Mouse (Mus musculus): ENCODE results near the gene Rasl11a.
"Not testable (repeated sequence)": the region's sequence is repeated elsewhere in the genome, so short reads cannot be mapped to it uniquely, and the experiment has no call there.

Gene Rasl11a

GRCm38 (mm10) chr5:146892904-146893303, 48.0 kb downstream of the Rasl11a start:
- DNase-seq (ENCODE audit: low read depth, low spot score), result no peak

DNA sequence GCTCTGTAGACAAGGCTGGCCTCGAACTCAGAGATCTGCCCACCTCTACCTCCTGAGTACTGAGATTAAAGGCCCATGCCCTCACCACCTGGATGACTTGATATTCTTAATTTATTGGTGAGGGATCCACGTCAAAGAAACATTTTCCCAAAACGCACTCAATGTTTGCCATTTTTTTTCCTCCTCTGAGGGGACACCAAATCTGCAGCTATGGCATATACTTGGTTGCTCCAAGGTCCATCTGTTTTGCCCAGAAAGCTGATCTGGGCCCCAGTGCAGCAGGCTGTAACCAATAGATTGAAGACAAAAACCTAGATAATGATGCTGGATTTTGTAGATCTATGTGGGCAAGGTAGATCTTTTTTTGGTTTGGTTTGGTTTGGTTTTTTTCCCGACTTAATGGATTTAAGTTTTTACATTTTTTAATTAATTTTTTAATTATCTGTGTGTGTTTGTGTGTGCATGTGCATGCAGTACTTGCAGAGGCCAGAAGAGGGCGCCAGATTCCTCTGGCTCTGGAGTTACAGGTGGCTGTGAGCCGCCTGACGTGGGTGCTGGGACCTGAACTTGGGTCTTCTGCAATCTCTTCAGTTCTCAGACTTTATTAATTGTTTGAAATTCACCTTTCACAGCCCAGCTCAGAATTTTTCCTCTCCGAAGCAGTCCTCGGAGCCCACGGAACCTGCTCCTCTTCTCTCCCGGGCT, 48.8 kb downstream of the Rasl11a start:
- no peak for DNase-seq (ENCODE audit: low read depth, low spot score)

DNA sequence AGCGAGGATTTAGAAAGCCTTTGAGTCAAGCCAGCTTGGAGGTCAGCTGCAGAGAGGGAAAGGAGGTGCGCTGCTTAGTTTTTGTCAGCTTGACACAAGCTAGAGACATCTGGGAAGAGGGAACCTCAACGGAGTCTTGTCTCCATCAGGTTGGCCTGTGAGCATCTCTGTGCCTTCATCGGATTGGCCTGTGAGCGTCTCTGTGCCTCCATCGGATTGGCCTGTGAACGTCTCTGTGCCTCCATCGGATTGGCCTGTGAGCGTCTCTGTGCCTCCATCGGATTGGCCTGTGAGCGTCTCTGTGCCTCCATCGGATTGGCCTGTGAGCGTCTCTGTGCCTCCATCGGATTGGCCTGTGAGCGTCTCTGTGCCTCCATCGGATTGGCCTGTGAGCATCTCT, 50.8 kb downstream of the Rasl11a start:
- DNase-seq (ENCODE audit: low read depth, low spot score), result not testable (repeated sequence)

- DNase-seq (ENCODE audit: low read depth, low spot score), result no peak
Observed at GRCm38 (mm10) chr5:146896973-146897372, 52.1 kb downstream of the Rasl11a start.

Measured in skeletal muscle tissue, adult 2 months (tissue).